Mouse (Mus musculus): ENCODE data around the gene Nav2.
A peak's percentile ranks its signal among the peaks of the same experiment; 100 is the strongest.

Gene Nav2

GRCm38 (mm10) chr7:48928364-48928763 is 19.8 kb downstream of the Nav2 start:
- ATAC-seq (ENCODE audit: insufficient number of reproducible peaks, low FRiP score, low TSS enrichment), result peak; percentile 34; the same call in 1 of the 2 replicates

- ATAC-seq (ENCODE audit: insufficient number of reproducible peaks, low FRiP score, low TSS enrichment), result peak; percentile 86
These were observed 21.9 kb downstream of the Nav2 start for GRCm38 (mm10) chr7:48930399-48930798.

- ATAC-seq (ENCODE audit: insufficient number of reproducible peaks, low FRiP score, low TSS enrichment), result peak; percentile 67
These were observed 23.6 kb downstream of the Nav2 start for GRCm38 (mm10) chr7:48932138-48932537.

GRCm38 (mm10) chr7:48934816-48935215 is 26.3 kb downstream of the Nav2 start:
- no peak for ATAC-seq (ENCODE audit: insufficient number of reproducible peaks, low FRiP score, low TSS enrichment)

GRCm38 (mm10) chr7:48937562-48937961 is 29.0 kb downstream of the Nav2 start:
- no peak for ATAC-seq (ENCODE audit: insufficient number of reproducible peaks, low FRiP score, low TSS enrichment)

GRCm38 (mm10) chr7:48938190-48938589 is 29.7 kb downstream of the Nav2 start:
- no peak for ATAC-seq (ENCODE audit: insufficient number of reproducible peaks, low FRiP score, low TSS enrichment)

GRCm38 (mm10) chr7:48948381-48949108 is 40.0 kb downstream of the Nav2 start:
- no peak for ATAC-seq (ENCODE audit: insufficient number of reproducible peaks, low FRiP score, low TSS enrichment)

- ATAC-seq (ENCODE audit: insufficient number of reproducible peaks, low FRiP score, low TSS enrichment), result no peak
These were observed 46.0 kb downstream of the Nav2 start for GRCm38 (mm10) chr7:48954501-48954900.

GRCm38 (mm10) chr7:48958528-48959315 is 50.2 kb downstream of the Nav2 start:
- ATAC-seq (ENCODE audit: insufficient number of reproducible peaks, low FRiP score, low TSS enrichment), result peak; percentile 97

- ATAC-seq (ENCODE audit: insufficient number of reproducible peaks, low FRiP score, low TSS enrichment), result no peak
These were observed 50.8 kb downstream of the Nav2 start for GRCm38 (mm10) chr7:48959316-48959661.

GRCm38 (mm10) chr7:48960152-48960551 is 51.6 kb downstream of the Nav2 start:
- no peak for ATAC-seq (ENCODE audit: insufficient number of reproducible peaks, low FRiP score, low TSS enrichment)

GRCm38 (mm10) chr7:48961501-48961900 is 53.0 kb downstream of the Nav2 start:
- no peak for ATAC-seq (ENCODE audit: insufficient number of reproducible peaks, low FRiP score, low TSS enrichment)

- ATAC-seq (ENCODE audit: insufficient number of reproducible peaks, low FRiP score, low TSS enrichment), result no peak
These were observed 53.4 kb downstream of the Nav2 start for GRCm38 (mm10) chr7:48961935-48962334.

GRCm38 (mm10) chr7:48963112-48963511 is 54.6 kb downstream of the Nav2 start:
- ATAC-seq (ENCODE audit: insufficient number of reproducible peaks, low FRiP score, low TSS enrichment), result no peak

GRCm38 (mm10) chr7:48963554-48963953 is 55.0 kb downstream of the Nav2 start:
- ATAC-seq (ENCODE audit: insufficient number of reproducible peaks, low FRiP score, low TSS enrichment), result no peak

- no peak for ATAC-seq (ENCODE audit: insufficient number of reproducible peaks, low FRiP score, low TSS enrichment)
These were observed 57.4 kb downstream of the Nav2 start for GRCm38 (mm10) chr7:48965796-48966512.

GRCm38 (mm10) chr7:48981013-48981412 is 72.5 kb downstream of the Nav2 start:
- ATAC-seq (ENCODE audit: insufficient number of reproducible peaks, low FRiP score, low TSS enrichment), result no peak

- ATAC-seq (ENCODE audit: insufficient number of reproducible peaks, low FRiP score, low TSS enrichment), result no peak
These were observed 73.3 kb downstream of the Nav2 start for GRCm38 (mm10) chr7:48981814-48982213.

GRCm38 (mm10) chr7:48982573-48982972 is 74.1 kb downstream of the Nav2 start:
- ATAC-seq (ENCODE audit: insufficient number of reproducible peaks, low FRiP score, low TSS enrichment), result no peak

- ATAC-seq (ENCODE audit: insufficient number of reproducible peaks, low FRiP score, low TSS enrichment), result no peak
These were observed 83.5 kb downstream of the Nav2 start for GRCm38 (mm10) chr7:48991911-48992552.

- no peak for ATAC-seq (ENCODE audit: insufficient number of reproducible peaks, low FRiP score, low TSS enrichment)
These were observed 86.7 kb downstream of the Nav2 start for GRCm38 (mm10) chr7:48995171-48995570.

Data from cerebellum, adult (tissue).